Mouse (Mus musculus) midbrain, embryonic 13.5 days (tissue): ENCODE results near the gene Ace2. TPM values are rescaled to one million over a fixed set of nuclear protein-coding genes. Genes with fewer than 3 reads are reported as not detected.

Source experiments
- ATAC-seq: fragments of 200-750 bp; cut with Nextera tagmentation; 2 replicates; pipeline ENCODE4 v1.8.0; 2017; ENCODE audit warnings: mild to moderate bottlenecking, moderate TSS enrichment, moderate library complexity
- H3K27ac ChIP-seq: fragments of 300-500 bp; sonication (generic); 2 replicates; pipeline ENCODE4 v1.5.1; 2015; ENCODE audit warnings: inconsistent platforms, mild to moderate bottlenecking, moderate library complexity
- H3K27me3 ChIP-seq: fragments of 300-500 bp; sonication (generic); 2 replicates; pipeline ENCODE4 v1.6.1; 2015; ENCODE audit warnings: mild to moderate bottlenecking, inconsistent platforms
- H3K36me3 ChIP-seq: fragments of 300-500 bp; sonication (generic); 2 replicates; pipeline ENCODE4 v1.6.1; 2015; ENCODE audit warnings: mild to moderate bottlenecking, inconsistent platforms
- H3K4me1 ChIP-seq: fragments of 300-500 bp; sonication (generic); replicated peaks from 2 replicates; pipeline ENCODE4 v1.6.1; 2015; ENCODE audit warnings: inconsistent platforms
- H3K4me2 ChIP-seq: fragments of 300-500 bp; sonication (generic); replicated peaks from 2 replicates; pipeline ENCODE4 v1.6.1; 2015; ENCODE audit warnings: moderate library complexity, mild to moderate bottlenecking, inconsistent platforms
- H3K4me3 ChIP-seq: fragments of 300-500 bp; sonication (generic); replicated peaks from 2 replicates; pipeline ENCODE4 v1.5.1; 2015; ENCODE audit warnings: mild to moderate bottlenecking, inconsistent platforms
- H3K9ac ChIP-seq: fragments of 300-500 bp; sonication (generic); replicated peaks from 2 replicates; pipeline ENCODE4 v1.6.1; 2015; ENCODE audit warnings: mild to moderate bottlenecking, inconsistent platforms
- H3K9me3 ChIP-seq: fragments of 300-500 bp; sonication (generic); 2 replicates; pipeline ENCODE4 v1.6.1; 2016; ENCODE audit warnings: mild to moderate bottlenecking, inconsistent platforms
- WGBS: fragments of 180-500 bp; shearing (Covaris S2); methylation state at CpG from one replicate; pipeline ENCODE4 v1.1.7; 2015; 5-methylcytosine and 5-hydroxymethylcytosine counted together
- polyA plus RNA-seq: library from polyadenylated mRNA; unstranded; fragments of >200 nt; fragmentation: Nextera tagmentation; extraction: Ambion mirVana; gene quantifications from 2 replicates; pipeline ENCODE4 v1.2.1, GENCODE M21; 2015

Gene Ace2
- 0.05 and 0.18 TPM in 2 replicates for polyA plus RNA-seq

DNA sequence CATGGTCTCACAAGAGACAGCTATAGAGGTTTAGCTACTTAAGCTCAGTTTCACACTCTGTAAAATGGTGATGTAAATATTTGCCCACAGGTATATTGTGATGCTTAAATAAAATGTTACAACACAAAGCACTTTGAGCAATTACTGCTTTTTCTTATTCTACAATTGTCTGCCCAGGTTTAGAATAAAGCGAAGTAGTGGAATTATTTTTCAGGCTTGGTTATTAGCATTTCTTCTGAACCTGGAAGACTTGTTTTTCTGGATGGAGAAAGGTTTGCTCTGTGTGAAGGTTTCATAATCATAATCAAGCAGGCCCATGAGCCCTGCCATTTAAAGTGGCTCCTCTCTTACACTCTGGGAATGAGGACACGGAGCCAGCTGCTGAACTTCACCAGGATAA is at the start of gene Ace2:
Ace2 (plus strand) TSS at position 301 of the 400 bp plus-strand sequence.
- H3K9me3 ChIP-seq: no peaks in the 10 kb centered on the region
- H3K27me3 ChIP-seq: peaks cover 16% of the 10 kb centered on the region; the same call in 1 of the 2 replicates
- H3K36me3 ChIP-seq: no peaks in the 10 kb centered on the region
- H3K9ac ChIP-seq: no peak within 1 kb of the TSS
- WGBS: 79% methylated on average over 2 of the region's 2 CpGs
- ATAC-seq: no peak
- H3K4me1 ChIP-seq: no peaks in the 10 kb centered on the region
- no peak within 1 kb of the TSS for H3K4me2 ChIP-seq
- H3K4me3 ChIP-seq: no peak within 1 kb of the TSS
- no peak within 1 kb of the TSS for H3K27ac ChIP-seq

- Histone ChIP-seq H3K4me1 (no peaks in the 10 kb centered on the region), H3K4me2 (no peak overlapping the region), H3K27ac (no peak overlapping the region), H3K27me3 (peaks cover 31% of the 10 kb centered on the region), H3K36me3 (no peaks in the 10 kb centered on the region), H3K9me3 (no peaks in the 10 kb centered on the region), H3K4me3 (no peak overlapping the region), H3K9ac (no peak overlapping the region)
- 68% methylated on average over 11 of the region's 11 CpGs for WGBS
- no peak for ATAC-seq
Observed at GRCm38 (mm10) chrX:164089916-164090315, 49.2 kb upstream of the Ace2 start.

- no peak overlapping the region for H3K27ac ChIP-seq
- ATAC-seq: no peak
- peaks cover 32% of the 10 kb centered on the region for H3K27me3 ChIP-seq
- WGBS: 54% methylated on average over 7 of the region's 7 CpGs
- no peak overlapping the region for H3K4me3 ChIP-seq
- H3K4me2 ChIP-seq: no peak overlapping the region
- no peak overlapping the region for H3K9ac ChIP-seq
- H3K4me1 ChIP-seq: no peaks in the 10 kb centered on the region
- no peaks in the 10 kb centered on the region for H3K36me3 ChIP-seq
- no peaks in the 10 kb centered on the region for H3K9me3 ChIP-seq
Observed at GRCm38 (mm10) chrX:164092300-164093169, 46.6 kb upstream of the Ace2 start.

DNA sequence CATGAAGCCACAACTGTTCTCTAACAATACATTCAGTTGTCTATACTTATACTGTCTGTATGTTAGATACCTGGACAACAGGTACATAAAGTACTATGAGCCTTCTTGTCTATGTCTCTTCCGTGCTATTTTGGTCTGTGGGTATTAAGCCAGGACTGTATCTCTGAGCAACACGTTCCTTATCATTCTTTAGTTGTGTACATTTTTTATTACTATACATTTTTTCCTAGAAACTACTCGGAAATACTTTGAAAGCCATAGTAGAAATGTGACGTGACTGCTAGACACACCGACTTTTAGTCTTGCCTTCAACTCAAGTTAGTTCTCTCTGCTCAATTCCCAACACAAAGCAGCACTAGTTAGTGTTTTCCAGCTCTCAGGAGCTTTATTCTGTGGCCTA is 45.7 kb upstream of the Ace2 start:
- ATAC-seq: no peak
- 87% methylated on average over 5 of the region's 5 CpGs for WGBS
- H3K4me3 ChIP-seq: no peak overlapping the region
- no peaks in the 10 kb centered on the region for H3K9me3 ChIP-seq
- H3K4me2 ChIP-seq: no peak overlapping the region
- H3K9ac ChIP-seq: no peak overlapping the region
- H3K27ac ChIP-seq: no peak overlapping the region
- peaks cover 32% of the 10 kb centered on the region for H3K27me3 ChIP-seq
- H3K36me3 ChIP-seq: no peaks in the 10 kb centered on the region
- no peaks in the 10 kb centered on the region for H3K4me1 ChIP-seq

GRCm38 (mm10) chrX:164095838-164096237 is 43.3 kb upstream of the Ace2 start:
- WGBS: 75% methylated on average over 2 of the region's 2 CpGs
- Histone ChIP-seq H3K9me3 (no peaks in the 10 kb centered on the region), H3K27ac (no peak overlapping the region), H3K27me3 (peaks cover 28% of the 10 kb centered on the region), H3K36me3 (no peaks in the 10 kb centered on the region), H3K9ac (no peak overlapping the region), H3K4me1 (no peaks in the 10 kb centered on the region), H3K4me3 (no peak overlapping the region), H3K4me2 (no peak overlapping the region)
- no peak for ATAC-seq

GRCm38 (mm10) chrX:164101483-164101882 is 37.6 kb upstream of the Ace2 start:
- no peak for ATAC-seq
- no peak overlapping the region for H3K27ac ChIP-seq
- H3K36me3 ChIP-seq: no peaks in the 10 kb centered on the region
- H3K9me3 ChIP-seq: no peaks in the 10 kb centered on the region
- H3K9ac ChIP-seq: no peak overlapping the region
- H3K4me1 ChIP-seq: no peaks in the 10 kb centered on the region
- no peak overlapping the region for H3K4me2 ChIP-seq
- no peak overlapping the region for H3K4me3 ChIP-seq
- H3K27me3 ChIP-seq: peaks cover 12% of the 10 kb centered on the region; the same call in 1 of the 2 replicates

- no peak for ATAC-seq
- no peaks in the 10 kb centered on the region for H3K4me1 ChIP-seq
- H3K9ac ChIP-seq: no peak overlapping the region
- 87% methylated on average over 7 of the region's 7 CpGs for WGBS
- H3K4me2 ChIP-seq: no peak overlapping the region
- H3K27ac ChIP-seq: no peak overlapping the region
- no peaks in the 10 kb centered on the region for H3K9me3 ChIP-seq
- no peaks in the 10 kb centered on the region for H3K36me3 ChIP-seq
- H3K4me3 ChIP-seq: no peak overlapping the region
- peaks cover 15% of the 10 kb centered on the region; the same call in 1 of the 2 replicates for H3K27me3 ChIP-seq
Observed at GRCm38 (mm10) chrX:164102198-164102597, 36.9 kb upstream of the Ace2 start.

DNA sequence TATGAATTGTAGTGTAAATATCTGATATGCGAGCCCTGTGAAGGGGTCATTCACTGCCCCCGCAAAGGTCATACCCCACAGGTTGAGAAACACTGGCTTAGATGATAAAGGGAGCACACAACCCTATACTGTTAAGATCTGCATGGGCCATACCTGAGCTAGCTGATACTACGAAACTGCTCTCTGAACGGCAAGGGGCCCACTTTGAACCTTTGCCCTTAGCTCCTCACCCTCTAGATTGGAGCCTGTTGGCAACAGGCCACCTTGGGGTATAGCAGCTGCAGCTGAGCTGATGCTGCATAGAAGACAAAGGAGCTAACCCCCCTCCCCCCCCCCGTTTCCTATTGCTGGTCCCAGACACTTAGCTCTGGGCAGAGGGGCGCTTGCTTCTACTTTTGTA is 36.5 kb upstream of the Ace2 start:
- ATAC-seq: 0 out of 2 replicates have a peak, but pooled peaks have one; percentile 27

GRCm38 (mm10) chrX:164111146-164111545 is 28.0 kb upstream of the Ace2 start:
- WGBS: 85% methylated on average over 3 of the region's 3 CpGs
- Histone ChIP-seq H3K27ac (no peak overlapping the region), H3K4me3 (no peak overlapping the region), H3K36me3 (no peaks in the 10 kb centered on the region), H3K9me3 (no peaks in the 10 kb centered on the region), H3K9ac (no peak overlapping the region), H3K27me3 (peaks cover 10% of the 10 kb centered on the region; the same call in 1 of the 2 replicates), H3K4me1 (no peaks in the 10 kb centered on the region), H3K4me2 (no peak overlapping the region)
- no peak for ATAC-seq

More for the DNA sequence above, 36.5 kb upstream of the Ace2 start:
- WGBS: 69% methylated on average over 6 of the region's 6 CpGs
- no peak overlapping the region for H3K27ac ChIP-seq
- no peaks in the 10 kb centered on the region for H3K9me3 ChIP-seq
- no peaks in the 10 kb centered on the region for H3K36me3 ChIP-seq
- peaks cover 18% of the 10 kb centered on the region; the same call in 1 of the 2 replicates for H3K27me3 ChIP-seq
- H3K4me3 ChIP-seq: no peak overlapping the region
- H3K9ac ChIP-seq: no peak overlapping the region
- H3K4me2 ChIP-seq: no peak overlapping the region
- H3K4me1 ChIP-seq: no peaks in the 10 kb centered on the region

DNA sequence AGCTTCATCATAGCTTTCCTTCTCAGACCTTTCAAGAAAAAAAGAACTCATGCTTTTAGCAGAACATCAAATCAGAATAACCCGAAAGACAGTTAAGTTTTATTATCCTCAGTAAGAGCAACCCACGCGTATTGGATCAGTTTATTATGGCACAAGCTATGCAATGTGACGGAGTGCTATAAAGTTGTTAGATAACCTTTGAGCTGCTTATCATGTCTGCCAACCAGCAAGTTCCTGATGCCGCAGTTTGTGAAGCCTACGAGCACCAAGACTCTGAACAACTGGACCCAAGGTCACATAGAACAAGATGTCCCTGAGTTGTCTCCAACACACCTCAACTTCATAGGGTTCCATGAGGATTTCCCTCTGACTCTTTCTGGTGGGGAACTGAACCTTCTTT is 25.4 kb upstream of the Ace2 start:
- H3K27me3 ChIP-seq: peaks cover 5% of the 10 kb centered on the region; the same call in 1 of the 2 replicates
- no peak for ATAC-seq
- no peak overlapping the region for H3K4me3 ChIP-seq
- WGBS: 93% methylated on average over 6 of the region's 6 CpGs
- no peaks in the 10 kb centered on the region for H3K9me3 ChIP-seq
- H3K36me3 ChIP-seq: no peaks in the 10 kb centered on the region
- no peak overlapping the region for H3K9ac ChIP-seq
- no peak overlapping the region for H3K27ac ChIP-seq
- H3K4me1 ChIP-seq: no peaks in the 10 kb centered on the region
- H3K4me2 ChIP-seq: no peak overlapping the region

GRCm38 (mm10) chrX:164123942-164124341 is 15.2 kb upstream of the Ace2 start:
- H3K27ac ChIP-seq: no peak overlapping the region
- no peak overlapping the region for H3K4me2 ChIP-seq
- peaks cover 11% of the 10 kb centered on the region; the same call in 1 of the 2 replicates for H3K27me3 ChIP-seq
- ATAC-seq: no peak
- no peak overlapping the region for H3K4me3 ChIP-seq
- no peak overlapping the region for H3K9ac ChIP-seq
- no peaks in the 10 kb centered on the region for H3K4me1 ChIP-seq
- WGBS: 90% methylated on average over 3 of the region's 3 CpGs
- no peaks in the 10 kb centered on the region for H3K36me3 ChIP-seq
- no peaks in the 10 kb centered on the region for H3K9me3 ChIP-seq

- Histone ChIP-seq H3K9ac (no peak overlapping the region), H3K27ac (no peak overlapping the region), H3K4me1 (no peaks in the 10 kb centered on the region), H3K27me3 (peaks cover 9% of the 10 kb centered on the region; the same call in 1 of the 2 replicates), H3K4me2 (no peak overlapping the region), H3K4me3 (no peak overlapping the region), H3K36me3 (no peaks in the 10 kb centered on the region), H3K9me3 (no peaks in the 10 kb centered on the region)
- ATAC-seq: no peak
- 99% methylated on average over 3 of the region's 3 CpGs for WGBS
Observed at GRCm38 (mm10) chrX:164133531-164133930, 5.6 kb upstream of the Ace2 start.
